Mouse (Mus musculus): ENCODE measurements at regions not wholly inside any gene's neighbourhood (a gene's known extent, or its start where the extent isn't known, plus 50 kb on each side); places are given as distances from the start of the nearest gene placed in this dataset.
"Not testable (repeated sequence)": the region's sequence is repeated elsewhere in the genome, so short reads cannot be mapped to it uniquely, and the experiment has no call there.

GRCm38 (mm10) chr10:111624624-111625023 is 118.5 kb downstream of the Phlda1 start:
- Histone ChIP-seq H3K4me1 (ENCODE audit: control insufficient read depth, insufficient read depth, low read length) (no peaks in the 10 kb centered on the region), H3K4me3 (ENCODE audit: insufficient read depth, low read length) (no peak overlapping the region), H3K27ac (ENCODE audit: insufficient read depth, low read length) (no peak overlapping the region)
- TF ChIP-seq CTCF (IDR thresholded peaks at IDR 0.05; ENCODE audit: extremely low read depth, insufficient read depth, low read length): no peak
- TF ChIP-seq POLR2A (IDR thresholded peaks at IDR 0.05; ENCODE audit: extremely low read depth, insufficient read depth, low read length): no peak

DNA sequence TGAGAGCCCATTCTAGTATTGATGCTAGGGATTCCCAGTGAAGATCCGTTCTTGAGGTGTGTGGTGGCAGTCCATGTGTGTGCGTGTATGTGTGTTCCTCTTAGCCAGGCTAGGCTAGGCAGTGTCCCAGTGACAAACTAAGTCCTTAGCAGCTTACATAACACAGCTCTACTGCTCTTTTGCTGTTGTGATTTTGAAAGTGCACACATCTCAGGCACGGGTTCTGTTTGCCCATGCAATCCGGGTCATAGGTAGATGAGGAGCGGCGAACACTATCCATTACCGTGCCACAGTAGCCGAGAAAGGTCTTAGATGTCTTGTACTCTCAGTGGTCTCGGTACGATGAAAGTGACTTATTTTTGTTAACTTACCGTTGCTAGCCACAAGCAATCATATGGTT is 119.5 kb downstream of the Phlda1 start:
- H3K27ac ChIP-seq (ENCODE audit: insufficient read depth, low read length): no peak overlapping the region
- H3K4me3 ChIP-seq (ENCODE audit: insufficient read depth, low read length): no peak overlapping the region
- TF ChIP-seq POLR2A (IDR thresholded peaks at IDR 0.05; ENCODE audit: extremely low read depth, insufficient read depth, low read length): no peak
- no peak for TF ChIP-seq CTCF (IDR thresholded peaks at IDR 0.05; ENCODE audit: extremely low read depth, insufficient read depth, low read length)
- no peaks in the 10 kb centered on the region for H3K4me1 ChIP-seq (ENCODE audit: control insufficient read depth, insufficient read depth, low read length)

DNA sequence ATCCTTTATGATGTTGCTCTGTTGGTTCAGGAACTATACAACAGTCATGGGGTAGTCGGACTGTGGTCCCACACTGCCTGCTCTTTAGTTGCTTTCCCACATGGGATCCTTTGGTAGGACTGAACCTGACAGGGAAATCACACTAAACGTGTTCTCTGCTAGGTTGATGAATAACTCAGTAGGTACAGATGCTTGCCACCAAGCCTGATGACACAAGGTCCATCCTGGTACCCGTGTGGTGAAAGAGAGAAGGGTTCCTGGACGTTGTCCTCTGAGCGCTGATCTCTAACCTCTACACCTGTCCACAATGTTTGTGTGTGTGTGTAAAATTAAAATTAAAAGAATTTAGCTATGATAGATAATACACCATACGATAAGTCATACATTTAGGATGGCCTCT is 119.9 kb downstream of the Phlda1 start:
- H3K27ac ChIP-seq (ENCODE audit: insufficient read depth, low read length): no peak overlapping the region
- no peak for TF ChIP-seq CTCF (IDR thresholded peaks at IDR 0.05; ENCODE audit: extremely low read depth, insufficient read depth, low read length)
- TF ChIP-seq POLR2A (IDR thresholded peaks at IDR 0.05; ENCODE audit: extremely low read depth, insufficient read depth, low read length): no peak
- H3K4me3 ChIP-seq (ENCODE audit: insufficient read depth, low read length): no peak overlapping the region
- no peaks in the 10 kb centered on the region for H3K4me1 ChIP-seq (ENCODE audit: control insufficient read depth, insufficient read depth, low read length)

DNA sequence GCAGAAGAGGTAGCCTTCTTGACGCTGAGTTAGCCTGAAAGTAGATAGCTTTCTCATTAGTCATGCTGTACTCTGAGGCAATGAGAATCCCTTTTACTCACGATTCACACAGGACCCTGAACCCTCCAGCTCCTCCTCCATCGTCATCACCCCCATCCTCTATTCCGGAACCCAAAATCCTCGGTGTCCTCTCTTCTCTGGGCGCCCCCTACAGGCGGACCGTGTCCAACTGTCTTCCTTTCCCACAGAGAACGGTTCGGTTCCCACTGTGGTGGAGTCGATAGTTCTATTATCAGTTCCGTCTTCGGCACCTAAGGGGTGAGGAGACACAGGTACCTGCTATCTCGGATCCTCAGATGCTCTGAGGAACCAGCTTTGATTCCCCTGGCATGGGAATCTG is 130.2 kb downstream of the Phlda1 start:
- H3K27ac ChIP-seq (ENCODE audit: insufficient read depth, low read length): no peak overlapping the region
- H3K4me3 ChIP-seq (ENCODE audit: insufficient read depth, low read length): no peak overlapping the region
- TF ChIP-seq POLR2A (IDR thresholded peaks at IDR 0.05; ENCODE audit: extremely low read depth, insufficient read depth, low read length) (no peak), CTCF (IDR thresholded peaks at IDR 0.05; ENCODE audit: extremely low read depth, insufficient read depth, low read length) (0 out of 2 replicates have a peak, but pooled peaks have one; percentile 2)
- no peaks in the 10 kb centered on the region for H3K4me1 ChIP-seq (ENCODE audit: control insufficient read depth, insufficient read depth, low read length)

DNA sequence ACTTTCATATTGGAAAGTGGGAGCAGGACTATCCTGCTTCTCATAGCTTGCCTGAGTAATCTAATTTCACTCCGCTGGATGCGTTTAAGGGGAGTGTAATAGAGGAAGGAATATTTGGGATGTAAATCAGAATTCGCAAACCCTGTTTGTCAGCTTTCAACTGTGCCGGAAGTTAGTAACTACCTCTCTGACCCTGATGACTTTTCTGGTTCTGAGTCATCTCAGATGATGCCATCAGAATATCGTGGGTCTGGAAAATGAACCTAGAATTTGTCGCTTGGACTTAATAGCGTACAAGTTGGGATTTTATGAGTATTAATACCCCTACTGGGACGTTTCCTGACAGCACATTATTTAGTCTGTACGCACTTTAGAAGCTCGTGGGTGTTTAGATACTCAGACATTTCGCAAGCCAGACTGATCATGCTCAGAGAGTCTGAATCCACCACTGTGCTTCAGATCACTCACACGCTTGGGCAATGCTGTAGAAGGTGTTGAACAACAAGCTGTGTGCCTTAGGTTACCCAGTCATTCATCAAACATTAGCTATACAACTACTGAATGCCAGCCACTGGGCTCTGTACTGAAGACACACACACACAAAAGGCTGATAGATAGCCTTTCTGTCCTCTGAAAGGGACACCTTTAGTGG is 131.1 kb downstream of the Phlda1 start:
- H3K4me1 ChIP-seq (ENCODE audit: control insufficient read depth, insufficient read depth, low read length): no peaks in the 10 kb centered on the region
- no peak for TF ChIP-seq CTCF (IDR thresholded peaks at IDR 0.05; ENCODE audit: extremely low read depth, insufficient read depth, low read length)
- no peak for TF ChIP-seq POLR2A (IDR thresholded peaks at IDR 0.05; ENCODE audit: extremely low read depth, insufficient read depth, low read length)
- no peak overlapping the region for H3K27ac ChIP-seq (ENCODE audit: insufficient read depth, low read length)
- H3K4me3 ChIP-seq (ENCODE audit: insufficient read depth, low read length): no peak overlapping the region

DNA sequence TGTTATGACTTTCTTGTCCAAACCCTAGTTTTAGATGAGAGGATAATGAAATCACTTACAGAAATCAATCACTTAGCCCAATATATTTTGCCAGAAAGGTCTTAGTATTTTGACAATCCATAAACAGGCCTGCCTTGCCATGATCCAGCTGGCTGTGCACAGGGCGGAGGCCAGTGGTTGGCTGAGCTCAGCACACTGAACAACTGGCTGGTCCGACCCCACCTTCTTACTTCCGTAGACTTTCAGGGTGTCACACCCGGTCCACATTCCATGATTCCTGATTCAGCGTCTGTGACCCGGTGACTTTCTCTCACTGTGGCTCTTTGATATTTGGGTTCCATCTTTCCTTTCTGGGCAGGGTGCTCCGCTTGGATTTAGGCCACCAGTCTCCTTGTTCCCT is 133.8 kb downstream of the Phlda1 start:
- Histone ChIP-seq H3K4me3 (ENCODE audit: insufficient read depth, low read length) (no peak overlapping the region), H3K4me1 (ENCODE audit: control insufficient read depth, insufficient read depth, low read length) (no peaks in the 10 kb centered on the region)
- TF ChIP-seq POLR2A (IDR thresholded peaks at IDR 0.05; ENCODE audit: extremely low read depth, insufficient read depth, low read length) (no peak), CTCF (IDR thresholded peaks at IDR 0.05; ENCODE audit: extremely low read depth, insufficient read depth, low read length) (no peak)

DNA sequence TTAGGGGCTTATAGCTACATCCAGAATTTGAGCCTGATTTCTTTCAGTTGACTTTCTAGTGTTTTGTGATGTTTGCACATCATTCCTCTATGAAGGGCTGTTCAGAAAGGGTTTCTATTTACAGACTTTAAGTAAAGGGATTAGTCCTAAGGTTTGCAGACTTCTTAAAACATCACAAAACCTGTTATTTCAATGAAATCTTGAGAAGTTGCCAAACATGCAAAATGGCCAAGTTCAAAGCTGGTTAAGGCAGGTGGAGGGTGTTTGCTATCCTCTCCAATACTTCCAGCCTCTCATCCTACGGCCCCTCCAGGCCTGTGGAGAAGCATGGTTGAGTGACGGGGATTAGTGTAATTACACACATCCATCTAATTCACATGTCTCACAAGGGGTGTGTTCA is 136.6 kb downstream of the Phlda1 start:
- Histone ChIP-seq H3K27ac (ENCODE audit: insufficient read depth, low read length) (no peak overlapping the region), H3K4me3 (ENCODE audit: insufficient read depth, low read length) (no peak overlapping the region), H3K4me1 (ENCODE audit: control insufficient read depth, insufficient read depth, low read length) (no peaks in the 10 kb centered on the region)
- no peak for TF ChIP-seq POLR2A (IDR thresholded peaks at IDR 0.05; ENCODE audit: extremely low read depth, insufficient read depth, low read length)
- no peak for TF ChIP-seq CTCF (IDR thresholded peaks at IDR 0.05; ENCODE audit: extremely low read depth, insufficient read depth, low read length)

More for the DNA sequence above, 133.8 kb downstream of the Phlda1 start:
- no peak overlapping the region for H3K27ac ChIP-seq (ENCODE audit: insufficient read depth, low read length)

- H3K4me1 ChIP-seq (ENCODE audit: control insufficient read depth, insufficient read depth, low read length); H3K4me3 ChIP-seq (ENCODE audit: insufficient read depth, low read length); H3K27ac ChIP-seq (ENCODE audit: insufficient read depth, low read length): not testable (repeated sequence)
These were observed 147.7 kb downstream of the Phlda1 start for GRCm38 (mm10) chr10:111653773-111654172.

- no peak overlapping the region for H3K27ac ChIP-seq (ENCODE audit: insufficient read depth, low read length)
- no peaks in the 10 kb centered on the region for H3K4me1 ChIP-seq (ENCODE audit: control insufficient read depth, insufficient read depth, low read length)
- no peak for TF ChIP-seq CTCF (IDR thresholded peaks at IDR 0.05; ENCODE audit: extremely low read depth, insufficient read depth, low read length)
- no peak for TF ChIP-seq POLR2A (IDR thresholded peaks at IDR 0.05; ENCODE audit: extremely low read depth, insufficient read depth, low read length)
- no peak overlapping the region for H3K4me3 ChIP-seq (ENCODE audit: insufficient read depth, low read length)
These were observed 148.5 kb downstream of the Phlda1 start for GRCm38 (mm10) chr10:111654364-111655226.

GRCm38 (mm10) chr10:111658828-111659227 is 152.7 kb downstream of the Phlda1 start:
- Histone ChIP-seq H3K4me3 (ENCODE audit: insufficient read depth, low read length) (no peak overlapping the region), H3K27ac (ENCODE audit: insufficient read depth, low read length) (no peak overlapping the region), H3K4me1 (ENCODE audit: control insufficient read depth, insufficient read depth, low read length) (peaks cover 1% of the 10 kb centered on the region; the same call in 1 of the 2 replicates)
- TF ChIP-seq CTCF (IDR thresholded peaks at IDR 0.05; ENCODE audit: extremely low read depth, insufficient read depth, low read length) (no peak), POLR2A (IDR thresholded peaks at IDR 0.05; ENCODE audit: extremely low read depth, insufficient read depth, low read length) (no peak)
